Mouse (Mus musculus): Measurements from ENCODE around the gene Fam3b. TPM values are rescaled to one million over a fixed set of nuclear protein-coding genes. Genes with fewer than 3 reads are reported as not detected.

Gene Fam3b
- total and polyA plus RNA-seq, 3 experiments = 20.6 to 21.2 TPM; not detected in 1

GRCm38 (mm10) chr16:97443670-97444263 is 70.8 kb downstream of the Fam3b start (continued):
- TF ChIP-seq POLR2AphosphoS5 (IDR thresholded peaks at IDR 0.05; ENCODE audit: borderline replicate concordance, low read depth, low read length) (no peak), MEF2A (IDR thresholded peaks at IDR 0.05; ENCODE audit: extremely low read depth, insufficient replicate concordance, low read depth, low read length, poor library complexity, severe bottlenecking) (no peak), MYC (IDR thresholded peaks at IDR 0.05; ENCODE audit: low read depth, low read length) (0 out of 2 replicates have a peak, but pooled peaks have one; percentile 45), USF1 (IDR thresholded peaks at IDR 0.05; ENCODE audit: low read depth, low read length) (no peak)

DNA sequence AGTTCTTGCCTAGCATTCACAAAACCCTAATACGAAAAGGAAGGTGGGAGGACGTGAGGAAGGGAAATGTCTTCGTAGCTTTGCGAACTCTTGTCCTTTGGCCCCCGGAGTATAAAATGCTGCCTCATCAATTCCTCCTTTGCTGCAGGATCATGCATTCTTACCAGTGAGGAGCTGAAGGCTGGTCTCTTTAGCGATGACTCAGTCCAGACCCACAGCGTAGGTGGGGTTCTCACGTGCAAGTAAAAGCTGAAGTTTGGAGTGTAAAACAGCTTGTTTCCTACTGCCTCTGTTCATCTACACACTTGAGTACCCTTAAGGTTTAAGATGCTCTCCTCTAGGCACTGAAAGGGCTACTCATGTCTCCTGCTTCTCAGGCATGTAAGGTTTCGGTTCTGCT is 72.6 kb downstream of the Fam3b start:
- no peaks in the 10 kb centered on the region for H3K9me3 ChIP-seq (replicated peaks; ENCODE audit: insufficient read depth, low read length)
- TF ChIP-seq ETS1 (IDR thresholded peaks at IDR 0.05; ENCODE audit: low read depth, low read length) (no peak), MXI1 (IDR thresholded peaks at IDR 0.05; ENCODE audit: low read depth, low read length) (no peak), E2F4 (IDR thresholded peaks at IDR 0.05; ENCODE audit: borderline replicate concordance, low read depth, low read length) (no peak)
- H3K79me2 ChIP-seq (ENCODE audit: control insufficient read depth, insufficient read depth, low read length, poor library complexity) = no peaks in the 10 kb centered on the region
- H3K9ac ChIP-seq (ENCODE audit: control insufficient read depth, low read depth, low read length, poor library complexity, severe bottlenecking) = no peak overlapping the region
- H3K27ac ChIP-seq (ENCODE audit: control insufficient read depth, low read depth, low read length) = no peak overlapping the region
- 0 out of 4 replicates have a peak, but pooled peaks cover 0 to 2% of the 10 kb centered on the region in 2 experiments for H3K36me3 ChIP-seq (ENCODE audit: control insufficient read depth in 1 of 2, insufficient read depth in 2 of 2, low read length in 2 of 2)
- H3K27me3 ChIP-seq (ENCODE audit: control insufficient read depth in 1 of 2, insufficient read depth in 2 of 2, low read length in 2 of 2) = no peaks in the 10 kb centered on the region; a peak in 1 of 4 replicates
- DNase-seq (ENCODE audit: low read depth, low spot score) = no peak
- H3K4me1 ChIP-seq (ENCODE audit: control insufficient read depth in 1 of 2, insufficient read depth in 2 of 2, low read length in 2 of 2) = no peaks in the 10 kb centered on the region; a peak in 1 of 4 replicates
- H3K4me3 ChIP-seq (ENCODE audit: control insufficient read depth in 1 of 2, insufficient read depth in 1 of 2, low read depth in 2 of 2, low read length in 2 of 2) = no peak overlapping the region

DNA sequence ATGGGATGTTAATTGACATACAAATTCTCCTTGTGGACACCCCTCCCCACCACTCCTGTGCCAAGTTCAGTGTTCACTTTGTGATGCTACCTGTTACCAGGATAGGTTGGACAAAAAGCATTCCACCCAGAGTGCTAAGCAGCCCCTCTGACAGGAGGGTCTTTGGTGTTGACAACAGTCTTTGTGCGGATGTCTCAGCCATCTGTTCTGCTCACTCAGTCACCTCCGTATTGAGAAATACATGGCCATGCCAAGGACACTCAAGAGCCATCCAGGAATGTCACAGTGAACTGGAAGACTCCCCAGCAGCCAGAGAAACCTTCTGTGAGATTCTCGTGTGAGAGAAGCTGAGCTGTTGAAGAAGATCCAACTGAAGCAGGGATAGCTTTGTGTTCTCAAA is 76.4 kb downstream of the Fam3b start:
- Histone ChIP-seq H3K9ac (ENCODE audit: control insufficient read depth, low read depth, low read length, poor library complexity, severe bottlenecking) (no peak overlapping the region), H3K27me3 (ENCODE audit: control insufficient read depth in 1 of 2, insufficient read depth in 2 of 2, low read length in 2 of 2) (no peaks in the 10 kb centered on the region; a peak in 1 of 4 replicates), H3K9me3 (replicated peaks; ENCODE audit: insufficient read depth, low read length) (no peaks in the 10 kb centered on the region), H3K4me3 (ENCODE audit: control insufficient read depth in 1 of 2, insufficient read depth in 1 of 2, low read depth in 2 of 2, low read length in 2 of 2) (no peak overlapping the region), H3K27ac (ENCODE audit: control insufficient read depth, low read depth, low read length) (no peak overlapping the region), H3K36me3 (ENCODE audit: control insufficient read depth in 1 of 2, insufficient read depth in 2 of 2, low read length in 2 of 2) (no peaks in the 10 kb centered on the region), H3K79me2 (ENCODE audit: control insufficient read depth, insufficient read depth, low read length, poor library complexity) (no peaks in the 10 kb centered on the region), H3K4me1 (ENCODE audit: control insufficient read depth in 1 of 2, insufficient read depth in 2 of 2, low read length in 2 of 2) (no peaks in the 10 kb centered on the region)
- TF ChIP-seq MEF2A (IDR thresholded peaks at IDR 0.05; ENCODE audit: extremely low read depth, insufficient replicate concordance, low read depth, low read length, poor library complexity, severe bottlenecking) = no peak
- no peak for TF ChIP-seq CTCF (IDR thresholded peaks at IDR 0.05 in 2 of 3, conservative IDR thresholded peaks at IDR 0.05 in 1 of 3; ENCODE audit: control insufficient read depth in 1 of 3, insufficient read depth in 1 of 3, low read depth in 2 of 3, low read length in 3 of 3, poor library complexity in 1 of 3, severe bottlenecking in 1 of 3)
- no peak for TF ChIP-seq ZKSCAN1 (IDR thresholded peaks at IDR 0.05; ENCODE audit: low read depth, low read length)
- no peak for TF ChIP-seq RAD21 (IDR thresholded peaks at IDR 0.05; ENCODE audit: low read depth, low read length)
- no peak for TF ChIP-seq MYC (IDR thresholded peaks at IDR 0.05; ENCODE audit: low read depth, low read length)
- no peak for TF ChIP-seq UBTF (IDR thresholded peaks at IDR 0.05; ENCODE audit: borderline replicate concordance, insufficient read depth, low read depth, low read length)
- no peak for TF ChIP-seq MYB (IDR thresholded peaks at IDR 0.05; ENCODE audit: low read depth, low read length)
- TF ChIP-seq USF1 (IDR thresholded peaks at IDR 0.05; ENCODE audit: low read depth, low read length) = no peak
- TF ChIP-seq RCOR1 (IDR thresholded peaks at IDR 0.05; ENCODE audit: low read depth, low read length) = no peak
- TF ChIP-seq TCF12 (IDR thresholded peaks at IDR 0.05; ENCODE audit: low read depth, low read length) = no peak
- no peak for TF ChIP-seq ZC3H11A (IDR thresholded peaks at IDR 0.05; ENCODE audit: low read depth, low read length)
- no peak for TF ChIP-seq USF2 (IDR thresholded peaks at IDR 0.05; ENCODE audit: borderline replicate concordance in 1 of 2, insufficient read depth in 1 of 2, low read depth in 1 of 2, low read length in 2 of 2)
- no peak for TF ChIP-seq GATA1 (IDR thresholded peaks at IDR 0.05; ENCODE audit: low read depth, low read length)
- no peak for TF ChIP-seq POLR2A (IDR thresholded peaks at IDR 0.05; ENCODE audit: control insufficient read depth in 1 of 2, insufficient read depth in 1 of 2, low read depth in 1 of 2, low read length in 2 of 2, poor library complexity in 1 of 2)
- no peak for TF ChIP-seq ELF1 (IDR thresholded peaks at IDR 0.05; ENCODE audit: low read depth, low read length)
- no peak for TF ChIP-seq SIN3A (IDR thresholded peaks at IDR 0.05; ENCODE audit: low read length)
- no peak for TF ChIP-seq CHD1 (IDR thresholded peaks at IDR 0.05; ENCODE audit: low read depth, low read length)
- TF ChIP-seq POLR2AphosphoS2 (IDR thresholded peaks at IDR 0.05; ENCODE audit: low read length) = no peak
- TF ChIP-seq MAFK (IDR thresholded peaks at IDR 0.05; ENCODE audit: borderline replicate concordance, low read depth, low read length) = no peak
- no peak for DNase-seq (ENCODE audit: low read depth, low spot score)
